Mouse (Mus musculus) CD4-positive helper T cell, adult 2 months (primary cell): ENCODE measurements around the gene Rad21l.
A peak's percentile ranks its signal among the peaks of the same experiment; 100 is the strongest.
"Not testable (repeated sequence)": the region's sequence is repeated elsewhere in the genome, so short reads cannot be mapped to it uniquely, and the experiment has no call there.

ENCODE experiments used
- DNase-seq: peaks from one replicate; pipeline ENCODE4 v3.0.0-alpha.2; 2012; ENCODE audit warnings: low read depth, missing footprints, low spot score

Gene Rad21l

DNA sequence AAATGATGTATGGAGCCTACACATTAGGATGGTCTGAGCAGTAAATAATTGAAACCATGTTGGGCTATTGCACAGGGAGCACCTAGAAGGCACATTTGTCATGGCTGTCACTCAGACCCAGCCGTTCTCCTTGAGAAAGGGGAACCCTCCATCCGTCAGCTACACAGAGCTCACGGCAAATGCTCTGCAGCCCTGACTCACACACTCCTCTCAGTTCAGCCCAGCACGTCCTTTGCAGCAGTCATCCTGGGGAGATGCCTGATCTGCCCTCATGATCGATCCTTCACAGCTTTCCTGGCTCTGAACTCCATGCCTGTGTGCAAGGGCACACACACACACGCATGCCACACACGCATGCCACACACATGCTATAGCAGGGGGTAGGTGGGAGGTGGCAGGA lies 39.0 kb downstream of the Rad21l start:
- DNase-seq, result no peak

DNA sequence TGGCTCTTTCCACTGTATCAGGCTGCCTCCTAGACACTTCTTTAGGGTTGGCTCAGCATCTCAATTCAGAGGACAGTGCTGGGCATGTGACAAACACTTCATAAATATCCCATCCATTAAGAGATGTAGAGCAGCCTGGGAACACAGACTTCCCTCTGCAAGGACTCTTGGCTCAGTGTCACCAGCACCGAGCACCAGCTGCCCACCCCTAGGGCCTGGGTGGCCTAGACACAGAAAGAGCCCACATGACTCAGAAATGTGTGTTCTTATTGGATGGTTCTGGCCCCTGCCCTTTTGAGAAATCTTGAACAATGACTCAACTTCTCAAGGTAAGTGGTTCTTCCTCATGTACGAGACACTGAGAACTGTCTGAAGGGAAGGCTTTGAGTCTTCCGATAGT lies 40.3 kb downstream of the Rad21l start:
- no peak for DNase-seq

DNA sequence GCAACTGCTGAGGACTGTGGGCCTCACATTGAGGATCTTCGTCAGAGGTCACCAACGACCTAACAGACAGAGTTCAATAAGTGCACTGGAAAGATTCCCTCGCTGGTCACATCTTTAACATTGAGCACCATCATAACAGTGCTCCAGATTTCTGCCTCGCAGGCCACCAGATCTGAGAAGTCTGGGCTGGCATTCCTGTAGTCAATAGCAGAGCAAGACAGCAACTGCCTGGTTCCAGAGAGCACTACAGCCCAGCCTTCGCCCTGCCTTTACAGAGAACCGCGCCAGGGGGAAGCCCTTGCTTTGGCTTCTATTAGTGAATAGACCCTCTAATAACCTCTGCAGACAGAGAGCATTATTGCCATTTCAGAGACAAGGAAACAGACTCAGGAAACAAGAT lies 42.0 kb downstream of the Rad21l start:
- DNase-seq, result no peak

DNA sequence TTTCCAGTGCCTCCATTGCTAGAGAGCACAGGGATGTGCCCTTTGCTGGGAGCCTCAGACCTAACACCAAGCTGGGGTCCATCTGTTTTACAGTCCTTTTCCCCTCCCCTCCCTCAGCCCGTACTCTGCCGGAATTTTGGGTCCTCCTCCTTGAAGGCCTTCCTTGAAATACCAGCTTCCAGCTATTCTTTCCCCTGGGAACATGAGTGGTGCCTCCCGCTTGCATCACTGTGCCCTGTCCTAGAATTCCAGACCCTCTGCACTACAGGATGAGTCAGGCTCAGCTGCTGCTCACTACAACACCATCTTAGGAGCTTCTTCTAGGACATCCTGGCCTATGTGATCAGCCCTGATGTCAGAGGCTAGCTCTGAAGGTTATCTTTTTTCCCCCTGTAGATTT lies 44.6 kb downstream of the Rad21l start:
- DNase-seq, result no peak

DNA sequence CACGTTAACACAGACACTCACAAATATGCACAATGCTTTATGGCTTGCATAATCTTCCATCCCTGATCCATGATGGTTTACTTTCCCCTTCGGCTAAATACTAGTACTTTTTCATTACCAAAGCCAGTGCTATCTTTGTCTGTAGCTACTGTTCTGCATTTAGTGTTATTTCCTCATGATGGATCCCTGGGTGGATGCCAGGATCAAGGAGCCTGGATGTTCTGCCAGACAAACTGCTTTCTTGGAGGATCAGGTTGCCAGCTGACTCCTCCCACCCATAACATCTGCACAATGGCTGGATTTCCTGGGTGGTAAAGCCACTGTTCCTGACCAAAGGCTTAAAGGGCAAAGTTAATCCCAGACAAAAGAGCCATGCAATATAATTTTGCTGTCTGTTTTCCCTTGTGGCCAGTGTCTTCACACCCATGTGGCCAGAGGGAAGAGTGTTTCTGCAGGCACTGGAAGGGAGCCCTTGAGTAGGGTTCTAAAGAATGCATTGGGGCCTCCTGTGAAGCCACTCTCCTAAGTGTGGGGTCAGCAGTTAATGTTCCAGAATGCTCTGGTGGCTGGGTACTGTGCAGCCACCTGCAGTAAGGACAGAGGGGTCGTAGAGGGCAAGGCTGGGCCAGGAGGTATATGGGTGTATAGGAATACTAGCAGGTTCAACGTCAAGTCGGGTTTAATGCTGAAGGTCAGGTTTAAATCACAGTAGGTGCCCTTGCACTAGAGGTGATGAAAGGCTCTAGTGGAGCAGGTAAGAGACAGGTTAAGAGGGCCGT lies 51.6 kb downstream of the Rad21l start:
- DNase-seq, result no peak

DNA sequence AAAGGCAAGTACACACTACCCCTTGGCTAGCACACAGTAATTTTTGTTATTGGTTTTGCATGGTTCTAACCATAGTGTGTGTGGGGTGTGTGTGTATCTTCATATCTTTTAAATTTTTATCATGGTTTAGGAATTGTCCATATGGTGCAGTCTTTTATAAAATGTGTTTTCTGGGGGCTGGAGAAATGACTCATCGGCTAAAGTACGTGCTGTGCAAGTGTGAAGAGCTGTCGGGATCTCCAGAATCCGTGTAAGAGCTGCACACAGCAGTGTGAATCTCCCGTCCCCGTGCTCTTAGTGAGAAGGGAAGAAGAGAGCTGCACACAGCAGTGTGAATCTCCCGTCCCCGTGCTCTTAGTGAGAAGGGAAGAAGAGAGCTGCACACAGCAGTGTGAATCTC lies 52.6 kb downstream of the Rad21l start:
- DNase-seq, result not testable (repeated sequence)

DNA sequence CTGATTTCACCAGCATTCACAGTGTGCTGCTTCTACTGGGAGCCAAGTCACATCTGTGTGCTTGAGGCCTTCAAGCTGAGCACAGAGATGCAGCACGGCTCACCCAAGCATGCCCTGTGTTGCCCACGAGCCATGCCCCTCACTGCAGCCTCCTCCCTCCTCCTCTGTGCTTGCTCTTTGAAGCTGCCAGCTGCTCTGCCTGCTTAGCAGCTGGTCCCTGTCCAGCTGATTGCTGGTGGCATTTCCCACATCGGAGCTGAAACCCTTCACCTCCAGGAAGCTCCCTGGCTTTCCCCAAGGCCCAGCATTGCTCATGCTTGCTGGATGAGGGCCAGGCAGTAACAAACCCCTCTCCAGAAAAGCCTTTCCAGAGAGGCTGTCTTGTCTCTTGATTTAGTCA lies 58.4 kb downstream of the Rad21l start:
- DNase-seq, result no peak

DNA sequence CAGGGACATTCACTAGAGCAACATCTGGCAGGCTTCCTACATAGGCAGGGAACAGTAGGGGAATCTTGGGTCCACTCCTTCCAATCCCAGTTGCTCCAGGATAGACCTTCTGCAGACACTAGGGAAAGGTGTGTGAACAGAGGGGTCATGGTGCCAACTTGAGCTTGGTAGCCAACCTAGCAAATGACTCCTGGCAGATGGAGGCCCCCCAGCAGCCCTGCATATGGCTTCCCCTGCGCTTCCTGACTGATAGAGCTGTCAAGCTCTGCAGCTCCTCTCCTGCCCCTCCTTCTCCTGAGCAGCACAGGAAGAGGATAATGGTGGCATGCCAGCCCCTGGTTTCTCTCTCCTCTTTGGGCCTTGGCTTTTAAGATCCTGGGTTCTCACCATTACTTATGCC lies 59.9 kb downstream of the Rad21l start:
- no peak for DNase-seq

DNA sequence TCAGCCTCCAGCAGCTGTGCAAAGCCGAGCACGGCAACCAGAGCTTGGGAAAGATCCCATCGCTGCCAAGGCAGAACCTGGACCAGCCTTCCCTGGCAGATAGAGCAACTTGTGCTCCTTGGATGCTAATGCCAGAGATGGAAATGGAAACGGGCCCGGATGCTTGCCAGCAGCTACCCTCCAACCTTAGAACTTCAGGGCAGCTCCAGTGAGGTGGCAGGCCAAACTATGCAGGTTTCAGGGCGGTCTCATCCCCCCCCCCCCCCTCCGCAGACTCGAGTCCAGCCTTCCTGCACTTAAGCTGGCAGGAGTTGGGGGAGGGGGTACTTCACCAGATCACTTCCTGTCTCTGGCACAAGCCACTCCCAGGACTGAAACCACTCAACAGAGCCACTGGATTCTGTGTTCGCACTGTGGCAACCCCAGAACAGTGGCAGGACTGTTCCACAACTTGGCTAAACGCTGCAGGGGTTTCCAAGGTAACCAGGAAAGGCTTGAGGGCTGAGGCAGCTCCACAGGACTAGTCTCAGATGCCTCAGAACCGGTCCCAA lies 62.8 kb downstream of the Rad21l start:
- peak; percentile 7 for DNase-seq

DNA sequence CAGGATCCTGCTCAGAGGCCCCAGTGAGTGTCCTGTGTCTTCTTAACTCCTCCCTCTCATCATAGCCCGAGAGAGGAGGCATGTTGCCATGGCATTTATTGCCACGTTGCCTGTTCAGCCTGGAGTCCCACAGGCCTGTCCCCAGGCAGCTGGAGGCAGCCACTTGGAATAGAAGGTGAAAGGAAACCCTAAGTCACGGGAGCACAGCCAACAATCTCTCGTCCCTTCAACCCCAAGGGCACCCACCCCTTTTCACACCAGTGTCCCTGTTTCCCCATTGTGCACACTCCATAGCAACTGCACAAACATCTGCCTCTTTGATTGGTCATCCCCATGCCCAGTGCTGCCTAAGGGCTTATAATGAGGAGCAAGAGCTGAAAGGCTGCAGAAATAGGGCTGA lies 64.7 kb downstream of the Rad21l start:
- DNase-seq, result no peak

DNA sequence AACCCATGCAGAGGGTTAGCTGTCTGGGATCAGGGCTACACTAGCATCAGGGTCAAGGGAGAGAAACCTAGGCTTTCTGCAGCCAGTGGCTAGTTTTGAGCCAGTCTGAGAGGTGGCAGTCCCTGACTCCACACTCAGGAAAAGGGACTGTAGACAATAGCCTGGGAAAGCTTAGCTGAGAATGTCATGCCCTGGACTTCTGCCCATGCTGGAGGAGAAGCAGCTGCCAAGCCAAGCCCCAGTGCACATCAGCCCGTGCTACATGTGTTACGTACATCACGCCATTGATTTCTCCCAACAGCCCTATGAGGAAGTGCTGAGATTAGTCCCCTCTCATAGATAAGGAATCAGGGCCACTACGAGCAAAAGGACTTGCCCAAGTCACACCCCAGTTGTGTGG lies 66.2 kb downstream of the Rad21l start:
- no peak for DNase-seq

DNA sequence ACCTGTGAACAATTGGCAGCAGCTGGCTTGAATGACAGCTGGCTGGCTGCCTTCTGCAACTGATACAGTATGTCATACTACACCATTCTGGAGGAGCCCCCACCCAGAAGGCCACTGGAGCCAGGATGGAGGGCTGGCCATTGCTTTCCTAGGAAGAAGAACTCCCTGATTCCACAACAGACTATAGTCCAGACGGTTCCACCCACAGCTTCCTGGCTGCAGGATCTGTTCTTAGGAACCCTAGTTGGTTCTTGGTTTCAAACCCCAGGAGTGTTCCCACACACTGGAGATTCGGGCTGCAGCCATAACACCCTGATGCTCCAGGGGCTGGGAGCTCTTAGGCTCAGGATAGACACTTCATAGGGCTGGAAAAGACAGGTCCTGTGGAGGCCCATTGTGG lies 70.3 kb downstream of the Rad21l start:
- no peak for DNase-seq
